Mouse (Mus musculus) embryonic facial prominence, embryonic 12.5 days (tissue): ENCODE results near the gene Sirpa. TPM values are rescaled to one million over a fixed set of nuclear protein-coding genes. Genes with fewer than 3 reads are reported as not detected.

ENCODE experiments used
- ATAC-seq: fragments of 200-750 bp; cut with Nextera tagmentation; 2 replicates; pipeline ENCODE4 v1.8.0; 2017; ENCODE audit not compliant: insufficient number of reproducible peaks, insufficient read depth, low FRiP score, low TSS enrichment
- H3K27ac ChIP-seq: fragments of 300-500 bp; sonication (generic); 2 replicates; pipeline ENCODE4 v1.5.1; 2016; ENCODE audit warnings: mild to moderate bottlenecking
- H3K27me3 ChIP-seq: fragments of 300-500 bp; sonication (generic); 2 replicates; pipeline ENCODE4 v1.6.1; 2016; ENCODE audit warnings: mild to moderate bottlenecking, moderate library complexity
- H3K36me3 ChIP-seq: fragments of 300-500 bp; sonication (generic); 2 replicates; pipeline ENCODE4 v1.6.1; 2016; ENCODE audit warnings: mild to moderate bottlenecking
- H3K4me1 ChIP-seq: fragments of 300-500 bp; sonication (generic); 2 replicates; pipeline ENCODE4 v1.6.1; 2016
- H3K4me2 ChIP-seq: fragments of 300-500 bp; sonication (generic); replicated peaks from 2 replicates; pipeline ENCODE4 v1.6.1; 2016; ENCODE audit warnings: mild to moderate bottlenecking, moderate library complexity
- H3K4me3 ChIP-seq: fragments of 300-500 bp; sonication (generic); 2 replicates; pipeline ENCODE4 v1.5.1; 2016; ENCODE audit warnings: mild to moderate bottlenecking
- H3K9ac ChIP-seq: fragments of 300-500 bp; sonication (generic); 2 replicates; pipeline ENCODE4 v1.6.1; 2016; ENCODE audit warnings: mild to moderate bottlenecking, moderate library complexity
- H3K9me3 ChIP-seq: fragments of 300-500 bp; sonication (generic); 2 replicates; pipeline ENCODE4 v1.6.1; 2016; ENCODE audit warnings: mild to moderate bottlenecking, moderate library complexity
- whole genome bisulfite sequencing: fragments of 180-500 bp; shearing (Covaris S2); methylation state at CpG from one replicate; pipeline ENCODE4 v1.1.7; 2016; 5-methylcytosine and 5-hydroxymethylcytosine counted together
- polyA plus RNA-seq: library from polyadenylated mRNA; unstranded; fragments of >200 nt; fragmentation: Nextera tagmentation; extraction: Ambion mirVana; gene quantifications from 2 replicates; pipeline ENCODE4 v1.2.1, GENCODE M21; 2016

Gene Sirpa
- polyA plus RNA-seq, 1 experiment from 2014 or later: 24.3 TPM

DNA sequence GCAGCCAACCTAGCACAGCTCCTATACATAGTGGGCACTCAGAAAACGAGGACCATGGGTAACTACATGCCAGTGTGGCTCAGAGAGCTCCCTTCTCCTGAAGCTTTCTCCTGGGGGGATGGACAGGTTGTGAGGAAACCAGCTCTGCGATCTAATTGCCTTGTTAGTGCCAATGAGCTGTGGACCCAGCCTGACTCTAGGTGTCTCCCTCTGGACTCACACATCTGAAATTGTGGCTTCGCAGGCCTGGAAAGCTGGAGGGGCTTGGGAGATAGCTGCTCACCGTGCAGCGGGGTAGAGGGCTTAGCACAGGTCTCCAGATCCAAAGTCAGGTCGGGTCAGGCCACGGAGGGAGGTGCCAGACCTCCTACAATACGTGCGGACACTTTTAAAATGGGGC, 5.5 kb downstream of the Sirpa start:
- no peaks in the 10 kb centered on the region for H3K9me3 ChIP-seq
- H3K9ac ChIP-seq: no peak overlapping the region
- ATAC-seq: no peak
- H3K4me2 ChIP-seq: no peak overlapping the region
- WGBS: 76% methylated on average over 9 of the region's 9 CpGs
- H3K4me3 ChIP-seq: no peak overlapping the region
- H3K36me3 ChIP-seq: no peaks in the 10 kb centered on the region
- no peaks in the 10 kb centered on the region for H3K27me3 ChIP-seq
- peaks cover 22% of the 10 kb centered on the region for H3K4me1 ChIP-seq
- H3K27ac ChIP-seq: no peak overlapping the region

DNA sequence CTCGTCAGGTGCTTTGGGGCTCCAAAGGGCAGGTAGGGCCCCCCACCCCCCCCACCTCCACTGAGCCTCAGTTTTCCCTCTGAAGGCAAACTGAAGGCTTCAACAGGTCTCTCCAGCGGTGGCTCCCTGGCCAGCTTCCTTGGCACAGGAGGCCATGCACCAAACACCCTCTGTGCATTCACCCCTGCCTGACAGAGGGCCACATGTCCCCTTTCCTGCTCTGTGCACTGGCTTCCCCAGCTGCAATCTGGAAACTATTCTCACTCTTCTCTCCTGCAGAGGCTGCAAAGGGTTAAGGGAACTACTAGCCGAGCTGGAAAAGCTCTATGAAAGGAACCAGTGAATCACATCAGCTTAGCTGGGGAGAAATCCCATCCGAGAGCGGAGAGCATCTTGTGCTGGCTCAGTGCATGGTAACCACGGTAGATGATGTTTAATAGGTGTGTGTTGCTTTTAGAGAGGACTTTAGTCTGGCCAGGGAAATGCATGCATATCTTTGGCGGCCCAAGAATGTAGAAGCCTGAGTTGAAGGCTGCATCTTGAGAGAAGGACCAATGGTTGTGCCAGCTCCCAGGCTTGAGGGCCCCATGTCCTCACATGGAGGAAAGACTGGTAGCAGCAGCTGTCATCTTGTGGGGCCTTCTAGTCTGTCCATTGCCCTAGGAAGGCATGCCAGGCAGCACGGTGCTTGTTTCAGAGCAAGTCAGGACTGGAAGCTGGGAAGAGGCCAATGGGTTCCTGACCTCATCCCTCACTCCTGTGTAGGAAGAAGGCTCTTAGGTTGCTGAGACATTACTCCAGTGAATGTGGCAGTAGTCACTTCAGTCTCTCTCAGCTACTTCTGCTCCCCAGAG, 6.8 kb downstream of the Sirpa start:
- H3K4me1 ChIP-seq: peaks cover 19% of the 10 kb centered on the region
- ATAC-seq: no peak
- H3K27ac ChIP-seq: no peak overlapping the region
- no peaks in the 10 kb centered on the region for H3K9me3 ChIP-seq
- no peak overlapping the region for H3K4me2 ChIP-seq
- H3K27me3 ChIP-seq: no peaks in the 10 kb centered on the region
- WGBS: 42% methylated on average over 8 of the region's 8 CpGs
- no peak overlapping the region for H3K4me3 ChIP-seq
- no peak overlapping the region for H3K9ac ChIP-seq
- no peaks in the 10 kb centered on the region for H3K36me3 ChIP-seq

DNA sequence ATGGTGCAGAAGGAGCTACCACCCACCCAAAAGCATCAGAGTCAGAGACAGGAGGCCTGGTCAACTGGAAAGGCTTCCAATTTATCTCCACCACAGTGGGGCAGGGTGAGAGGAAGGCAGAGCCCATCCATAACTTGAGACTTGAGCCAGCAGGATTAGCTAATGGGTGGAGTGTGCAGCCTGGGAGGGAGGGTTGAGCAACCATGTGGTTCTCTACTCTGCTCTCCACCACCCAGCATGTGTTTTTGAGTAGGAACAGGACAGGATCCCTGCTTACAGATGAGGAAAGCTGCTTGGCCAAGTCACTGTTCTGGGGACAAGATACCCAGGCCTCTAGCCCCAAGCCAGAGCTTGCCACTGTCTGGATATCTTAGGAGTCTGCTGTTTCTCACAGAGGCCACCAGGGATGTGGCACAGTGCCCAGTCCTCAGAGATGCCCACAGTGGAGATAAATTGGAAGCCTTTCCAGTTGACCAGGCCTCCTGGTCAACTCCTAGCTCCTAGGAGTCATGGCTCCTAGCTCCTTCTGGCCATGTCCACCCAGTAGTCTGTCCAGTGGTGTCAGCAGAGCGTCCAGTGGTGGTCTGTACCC, 8.5 kb downstream of the Sirpa start:
- Histone ChIP-seq H3K9me3 (no peaks in the 10 kb centered on the region), H3K27ac (no peak overlapping the region), H3K4me1 (peaks cover 14% of the 10 kb centered on the region), H3K27me3 (no peaks in the 10 kb centered on the region), H3K36me3 (no peaks in the 10 kb centered on the region), H3K4me3 (no peak overlapping the region), H3K4me2 (no peak overlapping the region), H3K9ac (no peak overlapping the region)
- WGBS: 75% methylated on average over 1 of the region's 1 CpGs
- ATAC-seq: no peak

DNA sequence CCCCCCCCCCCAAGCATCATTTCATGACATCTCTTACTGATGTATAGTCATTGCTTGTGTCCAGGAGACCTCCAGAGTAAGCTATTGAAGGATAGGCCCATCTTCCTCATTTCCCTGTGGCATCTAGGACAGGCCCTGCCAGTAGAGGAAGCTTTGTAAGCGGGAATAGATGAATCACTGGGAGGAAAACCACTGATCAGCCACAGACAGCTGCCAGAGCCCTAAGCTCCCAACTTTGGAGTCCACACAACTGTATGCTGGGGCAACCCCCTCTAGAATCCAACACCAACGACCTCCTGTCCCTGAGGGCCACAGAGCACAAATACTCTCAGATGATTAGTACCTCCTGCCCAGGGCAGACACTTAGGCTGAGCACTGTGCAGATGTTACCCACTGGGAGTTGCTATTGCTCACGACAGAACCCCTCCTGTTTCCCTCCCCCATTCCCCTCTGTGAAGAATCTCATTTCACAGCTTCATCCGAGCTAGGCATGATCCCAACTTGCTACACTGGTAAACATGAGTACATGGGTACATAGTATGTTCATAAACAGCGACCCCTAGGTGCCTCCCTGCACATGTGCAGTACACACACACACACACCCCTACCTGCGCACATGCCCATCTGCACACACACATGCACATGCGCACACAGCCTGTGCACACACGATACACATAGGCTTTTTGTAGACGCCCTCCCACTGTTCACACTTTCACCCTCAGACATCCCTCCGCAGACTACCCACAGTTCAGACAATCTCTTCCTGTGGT, 9.4 kb downstream of the Sirpa start:
- H3K9me3 ChIP-seq: no peaks in the 10 kb centered on the region
- H3K27me3 ChIP-seq: no peaks in the 10 kb centered on the region
- H3K4me3 ChIP-seq: no peak overlapping the region
- no peaks in the 10 kb centered on the region for H3K36me3 ChIP-seq
- H3K27ac ChIP-seq: no peak overlapping the region
- H3K4me1 ChIP-seq: peaks cover 14% of the 10 kb centered on the region
- no peak for ATAC-seq
- H3K4me2 ChIP-seq: no peak overlapping the region
- 78% methylated on average over 10 of the region's 10 CpGs for WGBS
- H3K9ac ChIP-seq: no peak overlapping the region

DNA sequence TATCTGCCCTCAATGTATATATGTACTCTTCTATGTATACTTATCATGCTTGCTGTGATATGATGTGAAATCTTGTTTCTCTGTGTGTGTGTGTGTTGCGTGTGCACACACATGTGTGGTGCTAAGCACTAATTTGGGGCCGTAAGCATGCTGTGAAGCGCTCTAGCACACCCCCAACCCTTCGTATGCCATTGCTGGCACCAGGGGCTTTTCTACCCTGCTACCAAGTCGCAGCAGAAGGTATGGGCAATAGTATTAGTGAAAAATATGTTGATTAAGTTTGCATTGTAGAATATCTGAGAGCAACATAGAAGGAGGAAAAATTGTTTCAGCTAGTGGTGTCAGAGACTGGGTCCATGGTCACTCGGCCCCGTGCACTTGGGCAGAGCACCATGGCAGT, 10.2 kb downstream of the Sirpa start:
- Histone ChIP-seq H3K4me3 (no peak overlapping the region), H3K36me3 (no peaks in the 10 kb centered on the region), H3K4me1 (peaks cover 14% of the 10 kb centered on the region), H3K9ac (no peak overlapping the region), H3K4me2 (no peak overlapping the region), H3K27me3 (no peaks in the 10 kb centered on the region), H3K9me3 (no peaks in the 10 kb centered on the region), H3K27ac (no peak overlapping the region)
- ATAC-seq: no peak
- WGBS: 94% methylated on average over 7 of the region's 7 CpGs

DNA sequence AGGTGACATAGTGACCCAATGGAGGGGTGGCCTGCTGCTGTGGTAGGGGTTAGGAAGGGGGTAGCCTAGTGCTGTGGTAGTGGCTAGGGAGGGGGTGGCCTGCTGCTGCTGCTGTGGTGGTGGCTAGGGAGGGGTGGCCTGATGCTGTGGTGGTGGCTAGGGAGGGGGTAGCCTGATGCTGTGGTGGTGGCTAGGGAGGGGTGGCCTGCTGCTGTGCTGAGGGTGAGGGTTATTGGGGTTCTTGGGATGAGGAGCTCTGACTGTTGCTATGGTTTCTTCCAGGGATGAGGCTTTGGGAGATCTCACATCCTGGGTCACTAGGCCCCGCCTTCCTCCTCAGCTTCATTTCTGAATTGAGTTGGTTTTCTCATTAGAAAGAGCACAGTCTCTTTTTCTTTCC, 10.9 kb downstream of the Sirpa start:
- Histone ChIP-seq H3K36me3 (no peaks in the 10 kb centered on the region), H3K27me3 (no peaks in the 10 kb centered on the region), H3K4me3 (no peak overlapping the region), H3K9ac (no peak overlapping the region), H3K4me1 (peaks cover 14% of the 10 kb centered on the region), H3K27ac (no peak overlapping the region), H3K9me3 (no peaks in the 10 kb centered on the region), H3K4me2 (no peak overlapping the region)
- ATAC-seq: peak; percentile 87
- WGBS: 91% methylated on average over 1 of the region's 1 CpGs

DNA sequence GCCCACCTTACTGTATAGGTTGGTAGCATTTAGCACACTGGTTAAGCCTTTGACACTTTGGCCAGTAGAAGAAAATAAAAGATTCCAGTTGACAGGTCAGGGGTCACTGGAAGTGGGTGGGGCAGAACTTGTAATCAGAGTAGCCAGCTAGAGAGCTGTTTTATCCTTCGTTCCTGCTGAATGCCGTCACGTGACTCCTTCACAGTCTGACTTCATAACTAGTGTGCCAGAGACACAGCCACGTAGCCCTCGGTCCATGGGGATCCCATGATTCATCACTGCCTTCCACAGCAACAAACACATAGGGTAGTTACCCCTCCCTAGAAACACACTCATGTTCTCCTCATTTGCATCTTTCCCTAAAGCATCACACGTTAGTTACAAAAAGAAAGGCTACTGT, 11.4 kb downstream of the Sirpa start:
- H3K4me2 ChIP-seq: no peak overlapping the region
- peaks cover 14% of the 10 kb centered on the region for H3K4me1 ChIP-seq
- H3K4me3 ChIP-seq: no peak overlapping the region
- H3K36me3 ChIP-seq: no peaks in the 10 kb centered on the region
- 17% methylated on average over 6 of the region's 6 CpGs for WGBS
- no peak overlapping the region for H3K9ac ChIP-seq
- no peak overlapping the region for H3K27ac ChIP-seq
- no peaks in the 10 kb centered on the region for H3K9me3 ChIP-seq
- no peaks in the 10 kb centered on the region for H3K27me3 ChIP-seq
- ATAC-seq: no peak

DNA sequence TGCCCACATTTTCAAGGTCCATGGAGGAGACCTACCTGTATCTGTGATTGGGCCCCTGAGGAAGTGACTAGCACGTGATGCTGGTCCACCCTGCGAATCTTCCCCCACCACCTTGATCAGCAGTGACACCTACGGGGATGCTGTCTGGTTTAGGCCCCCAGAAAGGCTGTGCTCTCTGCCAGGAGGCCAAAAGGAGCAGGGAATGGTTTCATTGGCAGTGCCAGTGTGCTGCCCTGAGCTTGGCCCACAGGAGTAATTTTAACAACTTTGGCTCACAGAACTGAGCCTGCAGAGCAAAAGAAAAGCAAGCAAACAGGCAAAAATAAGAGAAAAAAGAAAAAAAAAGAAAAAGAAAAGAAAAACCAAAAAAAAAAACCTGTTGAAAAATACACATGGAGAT, 13.2 kb downstream of the Sirpa start:
- 76% methylated on average over 3 of the region's 3 CpGs for WGBS

DNA sequence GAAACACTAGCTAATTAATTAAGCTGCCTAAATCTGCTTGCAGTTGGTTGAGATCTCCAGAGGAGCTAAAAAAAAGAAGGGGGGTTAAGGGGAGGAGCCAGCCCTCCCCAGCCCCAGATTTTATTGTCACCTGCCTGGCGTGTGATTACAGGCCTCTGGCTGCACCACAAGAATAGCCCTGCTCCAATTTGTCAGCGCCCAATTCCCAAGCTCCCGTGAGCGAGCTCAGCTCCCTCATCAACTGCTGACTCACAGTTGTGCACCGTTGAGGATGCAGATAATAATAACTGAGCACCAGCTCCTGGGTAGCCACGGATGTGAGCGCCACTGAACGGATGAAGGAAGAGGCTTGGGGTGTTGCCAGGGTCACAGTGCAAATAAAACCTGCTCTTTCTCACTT, 13.6 kb downstream of the Sirpa start:
- H3K36me3 ChIP-seq: peaks cover 10% of the 10 kb centered on the region; the same call in 1 of the 2 replicates
- WGBS: 46% methylated on average over 8 of the region's 8 CpGs
- H3K4me2 ChIP-seq: no peak overlapping the region
- no peak overlapping the region for H3K27ac ChIP-seq
- no peak overlapping the region for H3K9ac ChIP-seq
- H3K9me3 ChIP-seq: no peaks in the 10 kb centered on the region
- peaks cover 6% of the 10 kb centered on the region; the same call in 1 of the 2 replicates for H3K4me1 ChIP-seq
- no peak overlapping the region for H3K4me3 ChIP-seq
- H3K27me3 ChIP-seq: no peaks in the 10 kb centered on the region
- no peak for ATAC-seq

More for the DNA sequence above, 13.2 kb downstream of the Sirpa start:
- Histone ChIP-seq H3K27ac (no peak overlapping the region), H3K9me3 (no peaks in the 10 kb centered on the region), H3K9ac (no peak overlapping the region), H3K4me2 (no peak overlapping the region), H3K4me3 (no peak overlapping the region), H3K27me3 (no peaks in the 10 kb centered on the region), H3K36me3 (peaks cover 6% of the 10 kb centered on the region; the same call in 1 of the 2 replicates), H3K4me1 (peaks cover 6% of the 10 kb centered on the region; the same call in 1 of the 2 replicates)
- no peak for ATAC-seq

DNA sequence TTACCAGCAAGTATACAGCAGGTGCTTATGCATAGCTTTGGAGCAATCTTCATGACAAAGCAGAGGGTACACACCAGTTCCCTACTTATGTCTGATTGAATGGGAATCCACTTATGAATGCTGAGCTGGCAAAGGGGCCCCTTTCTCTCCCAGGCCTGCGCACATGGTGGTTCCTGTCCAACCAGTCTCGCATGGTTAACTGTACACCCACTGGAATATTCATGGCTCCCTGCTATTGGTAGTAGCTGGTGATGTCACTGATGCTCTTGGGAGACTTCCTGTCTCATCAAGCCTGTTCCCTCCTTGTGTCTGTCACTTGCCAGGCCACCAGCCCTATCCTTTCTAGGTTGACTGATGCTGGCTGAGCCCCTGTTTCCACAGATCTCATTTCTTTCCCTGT, 14.3 kb downstream of the Sirpa start:
- Histone ChIP-seq H3K27ac (no peak overlapping the region), H3K9me3 (no peaks in the 10 kb centered on the region), H3K4me3 (no peak overlapping the region), H3K9ac (no peak overlapping the region), H3K36me3 (peaks cover 10% of the 10 kb centered on the region; the same call in 1 of the 2 replicates), H3K4me2 (no peak overlapping the region), H3K27me3 (no peaks in the 10 kb centered on the region), H3K4me1 (peaks cover 6% of the 10 kb centered on the region; the same call in 1 of the 2 replicates)
- no peak for ATAC-seq
- WGBS: 80% methylated on average over 2 of the region's 2 CpGs

DNA sequence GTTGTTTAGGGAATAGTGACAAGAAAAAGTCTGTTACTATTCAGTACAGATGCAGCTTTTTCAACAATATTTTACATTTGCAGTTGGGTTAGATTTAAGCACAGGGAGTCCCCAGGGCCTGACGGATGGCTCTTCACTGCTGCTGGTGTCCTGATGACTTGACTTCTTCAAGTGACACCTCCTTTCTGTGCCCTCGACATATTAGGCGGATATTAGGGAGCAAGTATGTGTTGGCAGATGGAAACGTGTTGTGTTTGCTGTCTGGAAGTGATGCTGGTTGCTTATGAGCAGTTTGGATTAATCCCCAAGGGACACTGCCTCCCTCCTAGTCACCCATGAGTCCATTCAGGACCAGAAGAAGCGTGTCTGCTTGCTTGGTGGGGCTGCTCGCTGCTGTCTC, 21.3 kb downstream of the Sirpa start:
- Histone ChIP-seq H3K4me2 (no peak overlapping the region), H3K27me3 (no peaks in the 10 kb centered on the region), H3K4me3 (no peak overlapping the region), H3K9me3 (no peaks in the 10 kb centered on the region), H3K4me1 (no peaks in the 10 kb centered on the region), H3K9ac (no peak overlapping the region), H3K27ac (no peak overlapping the region), H3K36me3 (peaks cover 21% of the 10 kb centered on the region)
- ATAC-seq: no peak
- WGBS: 90% methylated on average over 6 of the region's 6 CpGs
